Mouse (Mus musculus): Measurements from ENCODE around the gene Alkbh2. TPM values are rescaled to one million over a fixed set of nuclear protein-coding genes. Genes with fewer than 3 reads are reported as not detected.

Alkbh2 gene
- total RNA-seq, 2 experiments from 2014 or later: 6.2 to 6.9 TPM

GRCm38 (mm10) chr5:114102807-114103206 lies 25.2 kb downstream of the Alkbh2 start:
- no peak for DNase-seq
- intact Hi-C loops (cut with DNase I): no loop called here

DNA sequence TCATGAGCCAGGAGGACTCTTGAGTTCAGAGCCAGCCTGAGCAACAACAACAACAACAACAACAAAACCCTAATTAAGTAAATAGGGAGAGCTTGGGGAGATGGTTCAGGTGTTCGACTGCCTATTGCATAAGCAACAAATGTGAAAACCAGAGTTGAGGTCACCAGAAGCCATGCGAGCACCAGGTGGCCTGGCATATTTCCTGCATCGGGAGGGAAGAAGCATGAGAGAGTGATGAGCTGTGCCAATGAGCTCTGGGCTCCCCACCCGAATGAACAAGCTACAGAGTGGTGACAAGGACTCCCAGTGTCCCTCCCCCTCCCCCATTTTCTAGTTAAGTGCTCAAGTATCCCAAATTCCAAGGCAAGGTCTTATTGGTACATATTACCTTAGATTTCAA lies 26.1 kb downstream of the Alkbh2 start:
- intact Hi-C loops (cut with DNase I): no loop called here
- DNase-seq: no peak

DNA sequence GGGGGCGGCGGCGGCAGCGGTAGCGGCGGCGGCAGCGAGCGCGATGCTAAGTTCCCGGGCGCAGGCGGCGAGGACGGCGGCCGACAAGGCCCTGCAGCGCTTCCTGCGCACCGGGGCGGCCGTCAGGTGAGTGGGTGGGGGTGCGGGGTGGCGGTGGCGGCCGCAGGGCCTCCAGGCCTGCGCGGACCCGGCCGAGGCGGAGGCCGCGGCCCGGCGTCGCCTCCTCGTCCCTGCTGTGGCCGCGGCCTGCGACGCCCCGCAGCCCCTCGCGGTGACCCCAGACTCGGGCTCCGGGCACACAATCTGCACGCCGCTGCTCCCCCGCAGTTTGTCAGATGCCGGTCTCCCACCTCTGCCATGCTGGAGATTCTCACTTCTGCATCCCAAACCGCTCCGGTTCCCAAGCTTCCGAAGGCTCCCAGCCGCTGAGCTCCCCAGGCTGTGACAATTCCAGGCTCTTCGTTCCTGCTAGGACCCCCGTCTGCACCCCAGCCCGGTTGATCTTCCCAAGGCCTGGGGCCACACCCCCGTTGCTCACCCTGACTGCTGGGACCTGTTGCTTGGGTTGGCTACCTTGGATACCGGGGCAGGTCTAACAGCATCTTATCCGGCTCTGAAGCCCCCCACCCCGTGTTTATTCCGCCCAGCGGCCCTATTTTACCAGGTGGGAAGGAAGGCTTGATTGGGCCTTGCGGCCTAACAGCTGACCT lies 27.5 kb downstream of the Alkbh2 start:
- DNase-seq: no peak

DNA sequence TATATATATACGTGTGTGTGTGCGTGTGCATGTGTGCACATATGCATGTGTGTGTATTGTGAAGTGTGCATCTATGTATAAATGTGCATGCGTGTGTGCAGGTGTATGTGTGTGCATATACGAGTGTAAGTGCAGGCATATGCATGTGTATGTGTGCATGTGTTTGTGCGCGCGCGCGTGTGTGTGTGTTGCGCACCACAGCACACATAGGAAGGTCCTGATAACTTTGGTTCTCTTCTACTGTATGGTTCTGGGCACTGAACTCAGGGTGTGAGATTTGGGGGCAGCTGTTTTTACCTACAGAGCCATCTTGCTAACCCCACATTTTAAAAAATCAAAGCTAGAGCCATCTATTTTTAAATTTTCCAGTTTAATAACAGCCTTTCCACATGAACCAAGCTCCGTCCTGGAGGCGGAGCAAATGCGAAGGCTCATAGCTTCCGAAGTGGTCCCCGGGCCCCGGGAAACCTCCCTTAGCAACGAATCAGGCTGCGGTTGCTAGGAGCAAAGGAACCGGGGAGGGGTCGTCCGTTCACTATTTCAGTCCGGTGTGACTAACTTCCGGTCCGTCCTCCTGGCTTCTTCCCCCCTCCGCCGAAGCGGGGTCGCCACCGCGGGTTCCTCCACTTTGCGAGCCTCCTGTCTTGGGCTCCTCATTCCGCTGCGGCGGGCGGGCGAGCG lies 28.2 kb downstream of the Alkbh2 start:
- intact Hi-C loops (cut with DNase I): no loop called here
- DNase-seq: peak; percentile 91

More for the DNA sequence above, 27.5 kb downstream of the Alkbh2 start:
- intact Hi-C loops (cut with DNase I): no loop called here

DNA sequence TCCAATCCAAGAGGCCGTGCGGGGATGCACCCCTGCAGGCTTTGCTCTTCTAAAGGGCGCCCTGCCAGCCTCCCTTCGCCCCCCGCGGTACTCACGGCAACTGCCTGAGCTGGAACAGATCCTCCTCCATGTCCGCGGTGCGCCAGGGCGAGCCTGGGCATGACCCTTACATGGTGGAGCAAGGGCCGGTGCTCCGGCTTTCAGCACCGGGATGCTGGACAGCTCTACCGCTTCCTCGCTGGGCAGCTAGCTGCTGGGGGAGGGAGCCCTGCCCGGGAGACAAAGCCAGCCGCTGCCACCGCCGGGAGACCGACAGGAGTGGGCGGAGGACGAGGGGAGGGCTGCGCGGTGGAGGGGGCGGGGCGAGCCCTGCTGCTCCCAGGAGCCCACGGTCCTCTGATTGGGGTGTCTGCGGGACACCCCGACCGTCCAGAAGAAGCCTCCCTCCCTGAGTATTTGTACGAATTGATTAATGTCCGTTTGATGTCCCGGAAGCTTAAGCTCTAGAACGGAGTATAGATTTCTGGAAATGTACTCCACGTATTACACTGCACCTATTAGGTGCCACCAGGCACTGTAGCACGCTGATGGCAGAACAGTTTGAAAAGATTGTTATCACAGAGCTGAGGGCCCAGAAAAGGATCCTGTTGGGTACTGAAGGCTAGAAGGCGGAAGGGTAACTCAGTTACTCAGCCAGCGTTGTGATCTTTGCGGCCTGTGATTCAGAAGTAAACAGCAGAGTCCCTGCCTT lies 36.8 kb downstream of the Alkbh2 start, which contains the start of gene Svop:
Svop (minus strand) TSS at position 514 of the 751 bp plus-strand sequence.
- intact Hi-C loops (cut with DNase I): no loop called here
- DNase-seq: peak; percentile 79

GRCm38 (mm10) chr5:114090421-114091013 lies 37.5 kb downstream of the Alkbh2 start:
- intact Hi-C loops (cut with DNase I): no loop called here
- no peak for DNase-seq

GRCm38 (mm10) chr5:114087875-114088480 lies 40.0 kb downstream of the Alkbh2 start:
- peak; percentile 24 for DNase-seq
- intact Hi-C loops (cut with DNase I): no loop called here

- intact Hi-C loops (cut with DNase I): no loop called here
- no peak for DNase-seq
Measured at GRCm38 (mm10) chr5:114085501-114085900, 42.5 kb downstream of the Alkbh2 start.

GRCm38 (mm10) chr5:114077009-114077408 lies 51.0 kb downstream of the Alkbh2 start:
- DNase-seq: no peak
- intact Hi-C loops (cut with DNase I): no loop called here

Other genes starting within 250 kb of the Alkbh2 start
- 100 to 1,000 TPM; 183 to 194 TPM for gene Coro1c, start 219.5 kb downstream of the Alkbh2 start, total RNA-seq (2021)
- gene Ssh1, start 134.3 kb downstream of the Alkbh2 start, total RNA-seq (2021): 10 to 100 TPM; 36.1 to 36.9 TPM
- not detected for gene Dao, start 124.5 kb downstream of the Alkbh2 start, total RNA-seq (2021)
- gene Usp30, start 62.8 kb downstream of the Alkbh2 start, total RNA-seq (2021): 10 to 100 TPM; 31.6 to 34.8 TPM
- 100 to 1,000 TPM; 107 to 115 TPM for gene Svop, start 36.6 kb downstream of the Alkbh2 start, total RNA-seq (2021)
- 1 to 10 TPM; 5.6 to 6.0 TPM for gene Ung, start 2.2 kb upstream of the Alkbh2 start, total RNA-seq (2021)
- 1 to 10 TPM; 2.4 to 3.8 TPM for gene Acacb, start 18.3 kb upstream of the Alkbh2 start, total RNA-seq (2021)
- gene Foxn4, start 145.6 kb upstream of the Alkbh2 start, total RNA-seq (2021): under 1 TPM in 1 of 2 experiments, not detected in 1; 0.16 TPM
- 1 to 10 TPM; 1.1 TPM for gene Myo1h, start 160.9 kb upstream of the Alkbh2 start, total RNA-seq (2021)